Mouse (Mus musculus): ENCODE results near the gene Mavs.
"Not testable (repeated sequence)": the region's sequence is repeated elsewhere in the genome, so short reads cannot be mapped to it uniquely, and the experiment has no call there.

Mavs gene

DNA sequence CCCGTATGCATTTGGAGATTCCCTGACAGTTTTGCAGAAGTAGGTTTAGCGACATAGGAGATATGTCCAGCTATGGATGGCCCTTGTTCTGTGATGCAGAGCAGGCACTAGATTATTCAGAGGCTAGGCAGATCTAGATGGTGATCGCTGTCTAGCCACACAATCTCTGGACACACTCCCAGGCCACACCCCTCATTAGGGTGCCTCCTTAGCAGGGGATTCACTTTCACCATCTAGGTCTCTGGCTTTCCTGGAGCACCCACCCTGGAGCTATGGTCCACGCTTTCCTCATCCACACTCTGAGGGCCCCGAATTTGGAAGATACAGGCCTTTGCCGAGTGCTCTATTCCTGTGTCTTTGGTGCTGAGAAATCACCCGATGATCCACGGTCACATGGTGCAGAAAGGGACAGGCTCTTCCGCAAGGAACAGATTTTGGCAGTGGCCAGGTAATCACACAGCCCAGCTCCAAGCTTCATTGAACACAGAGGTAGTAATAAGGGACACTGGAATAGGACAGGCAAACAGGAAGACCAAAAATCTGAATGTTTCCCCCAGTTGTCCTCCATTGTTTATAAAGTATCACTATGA lies 22.7 kb upstream of the Mavs start:
- no peak for DNase-seq (ENCODE audit: low read depth, low spot score)

DNA sequence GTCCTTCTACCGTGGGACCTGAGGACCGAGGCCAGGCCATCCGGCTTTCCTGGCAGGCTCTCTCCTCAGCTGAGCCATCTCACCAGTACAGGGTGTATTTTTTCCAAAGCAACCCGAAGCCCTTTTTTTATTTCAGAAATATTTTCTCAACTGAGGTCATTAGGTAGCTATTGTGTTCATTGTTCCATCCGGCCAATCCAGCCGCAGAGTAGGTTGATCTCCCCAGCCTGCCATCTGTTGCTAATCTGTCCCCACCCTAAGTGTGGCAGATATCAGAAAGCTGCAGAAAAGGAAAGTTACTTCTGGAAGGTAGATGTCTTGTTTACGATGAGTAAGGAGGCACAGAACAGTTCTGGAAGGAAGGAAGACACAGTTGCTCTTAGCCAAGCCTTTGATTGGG lies 20.1 kb upstream of the Mavs start:
- no peak for DNase-seq (ENCODE audit: low read depth, low spot score)

DNA sequence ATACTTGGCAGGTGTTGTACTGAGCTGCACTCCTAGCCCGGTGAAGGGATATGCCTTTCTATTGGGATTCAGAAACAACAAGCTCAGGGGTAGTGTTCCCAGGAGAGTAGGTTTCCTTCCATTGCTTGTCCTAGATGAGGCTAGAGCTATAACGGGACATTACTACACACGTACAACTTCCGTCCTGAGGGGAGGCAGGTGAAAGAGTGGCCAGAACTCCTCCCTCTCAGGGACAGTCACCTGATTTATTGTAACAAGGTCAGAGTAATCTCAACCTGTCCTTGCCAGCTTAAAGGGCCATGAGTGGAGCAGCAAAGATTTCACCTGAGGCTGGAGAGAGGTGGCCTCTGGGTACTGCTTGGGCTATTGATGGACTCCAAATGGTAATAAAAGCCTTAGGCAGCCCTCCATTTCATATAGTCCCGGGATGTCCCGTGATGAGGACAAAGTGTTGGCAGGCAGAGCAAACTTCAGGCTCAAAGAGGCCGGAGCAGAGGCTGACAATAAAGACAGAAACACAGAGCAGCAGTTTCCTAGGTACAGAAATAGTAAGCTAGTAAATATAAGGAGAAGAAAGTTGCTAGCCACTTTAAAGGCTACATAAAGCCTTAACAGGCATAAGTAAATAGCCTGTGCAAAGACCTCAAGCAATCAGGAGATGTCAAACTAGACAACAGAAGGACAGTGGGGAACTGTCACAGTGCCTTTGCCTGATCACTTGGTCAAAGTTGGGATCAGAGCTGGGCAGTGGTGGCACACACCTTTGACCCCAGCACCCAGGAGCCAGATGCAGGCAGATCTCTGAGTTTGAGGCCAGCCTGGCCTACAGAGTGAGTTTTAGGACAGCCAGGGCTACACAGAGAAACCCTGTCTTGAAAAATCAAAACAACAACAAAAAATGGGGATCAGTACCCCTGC lies 17.7 kb upstream of the Mavs start:
- DNase-seq (ENCODE audit: low read depth, low spot score): no peak

DNA sequence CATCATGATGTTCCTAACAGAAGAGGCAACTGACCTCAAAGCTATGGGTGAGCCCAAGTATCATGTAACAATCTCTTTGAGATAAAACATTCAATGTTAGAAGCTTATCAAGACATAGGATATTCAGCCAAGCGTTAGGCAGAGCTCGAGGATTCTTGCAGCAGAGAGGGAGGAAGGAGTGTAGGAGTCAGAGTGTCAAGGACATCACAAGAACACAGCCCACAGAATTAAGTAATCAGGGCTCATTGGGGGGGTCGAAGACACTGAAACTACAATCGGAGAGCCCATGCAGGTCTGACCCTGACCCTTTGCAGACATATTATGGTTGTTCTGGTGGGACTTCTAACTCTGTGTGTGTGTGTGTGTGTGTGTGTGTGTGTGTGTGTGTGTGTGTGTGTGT lies 13.8 kb upstream of the Mavs start:
- no peak for DNase-seq (ENCODE audit: low read depth, low spot score)

DNA sequence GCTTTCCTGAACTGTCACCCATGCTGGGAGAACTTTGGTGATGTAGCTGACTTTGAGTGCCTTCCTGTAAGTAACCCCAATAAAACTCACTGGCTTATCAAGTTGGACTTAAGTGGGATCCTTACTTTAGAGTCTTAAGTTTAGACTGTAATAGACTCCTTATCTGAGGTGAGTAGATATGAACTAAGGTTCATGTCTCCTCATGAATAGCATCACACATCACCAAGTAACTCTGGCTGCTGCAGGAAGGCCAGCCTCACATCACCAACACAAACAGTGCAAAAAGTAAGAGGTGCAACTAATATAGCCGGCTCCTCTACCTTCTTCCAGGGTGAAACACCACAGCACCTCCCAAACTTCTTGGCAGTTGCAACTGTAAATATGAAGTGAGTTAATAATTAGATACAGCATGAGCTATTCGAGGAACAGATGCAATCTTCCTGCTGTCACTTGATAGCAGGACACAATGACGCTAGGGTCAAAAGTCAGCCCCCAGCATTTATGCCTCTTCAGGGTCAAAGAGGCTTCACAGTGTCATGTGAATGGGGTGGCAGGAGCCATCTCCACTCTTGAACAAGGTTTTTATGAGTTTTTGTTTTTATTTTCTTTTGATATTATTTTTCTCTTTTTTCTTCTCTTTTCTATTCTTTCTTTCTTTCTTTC lies 11.9 kb upstream of the Mavs start:
- no peak for DNase-seq (ENCODE audit: low read depth, low spot score)

DNA sequence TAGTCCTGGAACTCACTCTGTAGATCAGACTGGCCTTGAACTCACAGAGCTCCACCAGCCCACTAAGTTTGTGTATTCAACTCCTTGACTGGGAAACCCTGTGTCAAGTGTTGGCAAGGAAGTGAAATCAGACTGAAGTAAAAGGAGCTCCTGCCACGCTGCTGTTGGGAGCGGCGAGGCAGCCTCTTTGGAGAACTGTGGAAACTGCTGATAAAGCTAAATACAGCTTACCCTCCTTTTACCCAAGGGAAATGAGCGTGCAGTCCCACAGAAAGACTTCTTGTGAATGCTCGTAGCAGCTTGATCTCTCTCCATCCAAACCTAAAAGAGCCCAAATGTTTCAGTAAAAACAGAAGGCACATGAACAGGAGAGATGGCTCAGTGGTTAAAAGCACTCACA lies 11.3 kb upstream of the Mavs start:
- no peak for DNase-seq (ENCODE audit: low read depth, low spot score)

DNA sequence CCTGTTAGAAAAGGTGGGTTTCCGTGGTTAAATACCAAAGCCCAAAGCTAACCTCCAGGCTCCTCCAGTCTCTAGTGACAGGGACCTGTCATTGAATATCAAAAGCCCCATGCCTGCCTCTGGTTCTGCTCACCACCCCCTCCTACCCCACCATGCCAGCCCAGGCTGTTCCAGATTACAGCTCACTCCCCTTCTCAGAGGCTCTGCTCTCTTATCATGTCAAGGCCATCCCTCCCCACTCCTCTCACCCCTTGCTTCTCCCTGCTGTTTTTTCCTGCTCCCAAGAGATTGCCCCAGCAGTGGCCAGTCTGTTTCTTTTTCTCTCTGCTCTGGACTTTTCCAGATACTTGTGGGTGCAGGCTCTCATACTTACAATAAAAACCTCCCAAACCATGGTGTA lies 10.3 kb upstream of the Mavs start:
- DNase-seq (ENCODE audit: low read depth, low spot score): no peak

DNA sequence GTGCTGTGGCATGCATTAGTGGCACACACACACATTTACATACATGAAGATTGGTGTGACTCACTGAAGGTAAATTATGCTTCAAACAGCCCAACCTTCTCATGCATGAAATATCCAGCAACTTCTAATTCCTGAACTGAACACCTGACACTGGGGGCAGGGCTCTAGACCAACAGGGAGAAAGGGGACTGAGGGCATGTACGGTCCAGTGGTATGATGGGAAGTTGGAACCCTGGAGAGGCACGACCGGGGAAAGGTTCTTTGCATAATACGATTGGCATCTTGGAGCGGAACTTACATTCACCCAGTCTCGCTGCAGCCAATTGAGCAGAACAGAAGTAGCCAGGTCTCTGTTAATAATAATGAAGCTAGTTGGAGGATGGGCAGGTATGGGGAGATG lies 8.7 kb upstream of the Mavs start:
- DNase-seq (ENCODE audit: low read depth, low spot score): no peak

DNA sequence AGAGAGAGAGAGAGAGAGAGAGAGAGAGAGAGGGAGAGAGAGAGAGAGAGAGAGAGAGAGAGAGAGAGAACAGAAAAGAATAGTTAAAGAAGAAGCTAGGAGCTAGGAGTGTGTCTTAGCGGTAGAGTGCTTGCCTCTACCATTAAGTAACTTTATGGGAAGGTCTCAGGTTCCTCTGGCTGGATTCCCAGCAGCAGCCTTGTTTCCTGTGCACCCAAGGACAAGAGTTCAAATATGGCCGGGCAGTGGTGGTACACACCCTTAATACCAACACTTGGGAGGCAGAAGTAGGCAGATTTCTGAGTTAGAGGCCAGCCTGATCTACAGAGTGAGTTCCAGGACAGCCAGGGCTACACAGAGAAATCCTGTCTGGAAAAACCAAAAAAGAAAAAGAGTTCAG lies 7.2 kb upstream of the Mavs start:
- not testable (repeated sequence) for DNase-seq (ENCODE audit: low read depth, low spot score)

DNA sequence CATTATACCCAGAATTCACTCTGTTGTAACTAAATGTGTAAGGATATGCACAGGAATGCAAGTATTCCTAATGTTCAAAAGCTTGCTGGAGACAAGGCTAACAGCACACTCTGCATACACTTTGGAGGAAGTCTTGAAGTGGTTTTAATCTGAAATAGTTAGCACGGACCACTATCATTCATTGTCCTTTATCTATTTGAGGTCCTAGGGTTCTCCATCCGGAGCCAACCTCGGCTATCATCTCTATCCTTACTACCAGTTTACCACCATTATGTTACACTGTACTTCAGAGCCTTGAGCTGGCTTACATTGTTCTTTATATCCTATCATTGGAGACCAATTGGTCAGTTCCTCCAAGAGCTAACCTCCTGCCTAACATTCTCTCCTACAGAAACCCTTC lies 6.6 kb upstream of the Mavs start:
- no peak for DNase-seq (ENCODE audit: low read depth, low spot score)

DNA sequence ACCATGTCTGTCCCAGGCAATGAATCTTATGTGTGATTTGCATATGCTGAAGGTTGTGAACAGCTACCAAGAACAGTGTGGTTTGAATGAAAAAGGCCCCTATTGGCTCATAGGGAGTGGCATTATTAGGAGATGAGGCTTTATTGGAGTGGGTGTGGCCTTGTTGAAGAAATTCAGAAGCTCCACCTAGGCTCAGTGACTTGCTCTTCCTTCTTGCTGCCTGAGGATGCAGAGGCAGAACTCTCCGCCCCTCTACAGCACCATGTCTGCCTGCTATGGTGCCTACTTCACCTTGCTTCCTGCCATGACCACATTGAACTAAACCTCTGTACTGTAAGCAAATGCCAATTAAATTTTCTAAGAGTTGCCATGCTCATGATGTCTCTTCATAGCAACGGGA lies 1.3 kb upstream of the Mavs start:
- no peak for DNase-seq (ENCODE audit: low read depth, low spot score)

DNA sequence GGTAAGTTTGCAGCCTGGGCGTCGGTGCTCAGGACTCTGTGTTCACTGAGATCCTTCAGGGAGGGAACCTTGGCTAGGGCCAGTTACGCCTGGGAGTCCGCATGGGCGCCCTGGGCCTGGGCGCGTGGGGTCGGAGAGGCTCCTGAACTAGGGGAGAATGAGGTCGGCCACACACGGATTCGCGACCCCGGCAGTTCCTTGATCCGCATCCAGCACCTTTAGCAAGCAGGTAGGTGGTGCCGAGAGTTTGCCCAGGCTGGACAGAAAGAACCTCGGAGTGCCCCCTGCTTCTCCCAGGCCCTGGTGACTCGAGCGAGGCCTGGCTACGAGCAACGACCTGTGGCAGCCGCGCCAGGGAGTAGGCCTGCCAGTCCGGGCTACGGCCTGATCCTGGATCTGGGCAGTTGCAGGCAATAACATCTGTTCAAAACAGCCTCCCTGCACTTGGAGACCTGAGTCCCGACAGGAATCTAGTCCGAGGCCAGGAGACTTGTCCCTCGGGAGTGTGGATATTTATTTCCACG lies 326 bp downstream of the Mavs start:
- no peak for DNase-seq (ENCODE audit: low read depth, low spot score)

DNA sequence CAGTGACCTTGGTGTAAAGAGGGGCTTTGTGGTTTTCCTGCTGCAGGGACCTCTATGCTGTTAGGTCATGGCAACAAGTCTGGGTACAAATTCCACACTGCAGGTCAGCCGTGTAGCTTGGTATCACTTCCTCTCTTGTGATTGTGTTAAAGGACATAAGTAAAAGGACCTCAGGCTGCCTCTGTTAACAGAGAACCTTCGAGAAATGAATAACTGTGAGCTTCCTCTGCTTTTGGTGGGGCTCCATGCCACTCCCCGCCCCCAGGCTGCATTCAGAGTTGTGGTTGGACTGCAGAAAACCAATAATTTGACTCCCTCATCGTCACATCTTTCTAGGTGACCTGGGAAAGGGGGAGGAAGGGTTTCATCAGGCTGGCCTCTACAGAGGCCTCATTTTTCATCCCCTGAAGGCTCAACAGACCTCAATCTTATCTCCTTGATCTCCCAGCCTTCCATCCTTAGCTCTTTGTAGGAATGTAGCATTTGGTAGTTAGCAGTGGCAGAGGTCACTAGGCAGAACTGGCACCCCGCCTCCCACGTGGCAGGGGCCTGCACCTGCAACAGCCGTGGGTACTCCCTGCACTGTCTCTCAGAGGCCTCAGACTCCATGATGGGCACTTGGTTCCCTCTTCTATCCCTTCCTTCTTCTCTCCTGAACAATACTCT lies 1.2 kb downstream of the Mavs start:
- DNase-seq (ENCODE audit: low read depth, low spot score): no peak

DNA sequence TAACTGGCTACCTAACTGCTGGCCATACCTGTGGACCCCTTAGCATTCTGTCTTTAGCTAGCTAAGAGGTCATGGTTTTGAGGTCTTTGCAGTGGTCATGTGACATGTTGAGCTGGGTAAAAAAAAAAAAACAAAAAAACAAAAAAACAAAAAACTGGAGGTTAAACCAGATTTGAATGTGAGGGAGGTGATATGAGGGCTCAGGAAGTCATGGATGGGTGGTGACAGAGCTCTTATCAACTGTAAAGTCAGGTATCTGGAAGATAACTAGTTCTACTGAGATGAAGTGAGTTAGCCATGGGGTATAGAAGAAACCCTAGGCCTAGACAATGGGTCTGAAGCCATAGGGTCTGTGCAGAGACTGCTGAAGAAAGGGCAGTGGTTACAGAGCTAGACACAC lies 8.3 kb downstream of the Mavs start:
- no peak for DNase-seq (ENCODE audit: low read depth, low spot score)

DNA sequence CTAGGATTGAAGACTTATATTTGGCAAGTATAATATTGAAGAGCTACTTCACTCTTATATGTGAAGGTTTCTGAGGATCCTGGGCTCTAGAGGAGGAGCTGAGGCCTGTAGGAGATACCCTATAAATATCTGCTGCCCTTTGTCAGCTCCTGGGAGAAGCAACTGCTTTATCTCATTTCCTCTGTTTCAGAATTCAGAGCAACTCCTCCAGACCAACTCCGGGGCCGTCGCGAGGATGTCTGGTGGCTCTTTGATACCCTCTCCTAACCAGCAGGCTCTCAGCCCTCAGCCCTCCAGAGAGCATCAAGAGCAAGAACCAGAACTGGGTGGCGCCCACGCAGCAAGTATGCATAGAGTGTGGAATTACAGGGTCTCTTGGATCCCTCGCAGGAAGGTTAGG lies 9.1 kb downstream of the Mavs start:
- DNase-seq (ENCODE audit: low read depth, low spot score): no peak

DNA sequence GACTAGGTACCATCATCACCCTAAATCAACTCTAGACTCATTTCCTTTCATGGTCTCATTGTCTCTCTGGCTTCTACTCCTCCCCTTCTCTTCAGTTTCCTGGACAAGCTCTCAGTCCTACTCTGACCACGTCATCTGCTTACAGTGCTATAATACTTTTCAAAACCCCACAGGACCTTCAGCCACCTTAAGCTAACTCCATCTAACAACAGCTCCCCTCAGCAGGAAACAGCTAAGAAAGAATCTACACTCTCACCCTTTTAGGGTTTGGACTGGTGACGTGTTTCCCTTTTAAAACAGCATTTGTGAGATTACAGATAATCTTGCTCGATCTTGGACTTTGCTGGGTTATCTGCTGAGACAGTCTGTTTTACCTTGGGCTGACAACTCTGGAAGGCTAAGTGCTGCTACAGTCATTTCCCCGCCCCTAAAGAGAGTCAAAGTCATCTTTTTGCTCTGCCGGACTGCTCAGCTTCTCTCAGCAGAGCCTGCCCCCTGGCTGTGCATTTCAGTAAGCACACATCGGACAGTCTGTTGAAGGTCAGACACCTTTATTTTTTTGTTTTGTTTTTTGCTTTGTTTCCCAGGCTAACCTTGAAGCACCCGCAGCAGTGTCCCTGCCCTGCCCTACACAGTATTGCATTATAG lies 19.9 kb downstream of the Mavs start:
- DNase-seq (ENCODE audit: low read depth, low spot score): no peak

DNA sequence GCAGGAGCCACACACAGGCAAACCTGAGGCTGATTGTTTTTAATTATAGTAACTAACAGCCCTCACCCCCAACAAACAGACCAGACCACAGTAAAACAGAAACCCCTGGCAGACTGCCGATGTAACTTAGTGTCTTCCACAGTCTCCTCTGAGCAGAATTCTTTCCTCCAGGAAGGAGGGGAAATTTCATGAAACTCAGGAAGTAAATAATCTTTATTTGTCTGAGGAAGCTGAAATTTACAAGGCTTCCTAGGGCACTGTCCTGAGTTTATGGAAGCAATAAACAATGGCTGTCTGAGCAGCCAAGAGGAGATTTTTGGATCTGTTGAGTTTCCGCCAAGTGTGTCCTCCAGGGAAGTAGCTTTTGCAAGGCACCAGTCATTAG lies 20.5 kb downstream of the Mavs start:
- DNase-seq (ENCODE audit: low read depth, low spot score): no peak

DNA sequence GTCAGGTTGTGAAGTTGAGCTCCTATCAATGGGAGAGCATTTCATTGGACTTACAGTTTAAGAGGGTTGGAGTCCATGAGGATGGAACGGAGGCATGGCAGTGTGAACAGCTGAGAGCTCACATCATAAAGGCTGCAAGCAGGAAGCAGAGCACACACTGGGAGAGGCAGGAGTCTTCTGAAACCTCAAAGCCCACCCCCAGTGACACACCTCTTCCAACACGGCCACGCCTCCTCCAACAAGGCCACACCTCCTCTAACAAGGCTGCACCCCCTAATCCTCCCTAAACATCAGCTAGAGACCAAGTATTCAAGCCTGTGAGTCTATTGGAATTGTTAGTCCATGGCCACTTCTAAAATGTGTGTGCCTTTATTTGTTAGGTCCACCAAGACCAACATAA lies 21.9 kb downstream of the Mavs start:
- DNase-seq (ENCODE audit: low read depth, low spot score): no peak

DNA sequence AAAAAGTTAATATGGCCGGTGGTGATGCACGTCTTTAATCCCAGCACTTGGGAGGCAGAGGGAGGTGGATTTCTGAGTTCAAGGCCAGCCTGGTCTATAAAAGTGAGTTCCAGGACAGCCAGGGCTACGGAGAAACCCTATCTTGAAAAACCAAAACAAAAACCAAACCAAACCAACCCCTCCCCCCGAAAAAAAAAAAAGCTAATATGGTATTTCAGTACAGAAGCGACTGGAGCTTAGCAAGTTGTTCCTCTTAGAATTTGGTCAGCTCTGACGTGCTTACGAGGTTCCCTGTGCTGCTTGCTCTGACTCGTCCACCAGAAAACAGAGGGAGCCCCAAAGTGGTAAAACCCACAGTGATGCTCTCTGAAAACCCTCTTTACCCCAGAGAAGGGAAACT lies 24.8 kb downstream of the Mavs start:
- no peak for DNase-seq (ENCODE audit: low read depth, low spot score)

DNA sequence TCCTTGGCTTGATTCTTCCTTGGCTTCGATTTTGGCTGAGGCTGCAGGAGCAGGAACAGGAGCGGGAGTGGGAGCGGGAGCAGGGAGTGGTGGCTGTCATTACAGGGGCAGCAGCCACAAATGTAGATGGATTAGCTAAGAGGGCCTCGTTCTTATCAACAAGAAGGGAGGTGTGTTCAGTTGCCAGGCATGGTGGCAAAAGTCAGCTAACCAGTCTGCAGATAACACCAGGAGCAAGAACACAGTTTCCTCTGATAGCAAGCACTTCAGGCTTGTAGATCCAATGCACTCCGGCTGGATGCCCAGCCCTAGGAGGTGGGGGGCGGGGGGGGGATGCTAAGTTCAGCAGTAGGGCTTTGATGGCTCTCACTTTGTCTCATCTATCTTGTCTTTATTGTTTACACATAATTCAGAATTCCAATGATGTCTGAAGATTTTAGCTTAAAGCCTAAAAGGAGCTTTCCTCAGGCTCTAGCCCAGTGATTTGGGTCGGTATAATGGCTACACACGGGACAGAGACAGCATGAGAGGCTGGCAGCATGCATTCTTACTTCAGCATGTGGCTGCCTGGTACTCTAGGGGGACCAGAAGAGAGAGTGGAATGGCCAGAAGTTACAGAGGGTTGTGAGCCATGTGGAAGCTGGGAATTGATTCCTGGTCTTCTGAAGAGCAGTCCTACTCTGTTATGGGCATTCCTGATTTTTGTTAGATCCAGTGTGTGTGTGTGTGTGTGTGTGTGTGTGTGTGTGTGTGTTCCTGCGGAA lies 26.9 kb downstream of the Mavs start:
- no peak for DNase-seq (ENCODE audit: low read depth, low spot score)

Measured in retina, adult 2 months (tissue).